Mouse (Mus musculus): ENCODE measurements at regions not wholly inside any gene's neighbourhood (a gene's known extent, or its start where the extent isn't known, plus 50 kb on each side); places are given as distances from the start of the nearest gene placed in this dataset.
"Not testable (repeated sequence)": the region's sequence is repeated elsewhere in the genome, so short reads cannot be mapped to it uniquely, and the experiment has no call there.

DNA sequence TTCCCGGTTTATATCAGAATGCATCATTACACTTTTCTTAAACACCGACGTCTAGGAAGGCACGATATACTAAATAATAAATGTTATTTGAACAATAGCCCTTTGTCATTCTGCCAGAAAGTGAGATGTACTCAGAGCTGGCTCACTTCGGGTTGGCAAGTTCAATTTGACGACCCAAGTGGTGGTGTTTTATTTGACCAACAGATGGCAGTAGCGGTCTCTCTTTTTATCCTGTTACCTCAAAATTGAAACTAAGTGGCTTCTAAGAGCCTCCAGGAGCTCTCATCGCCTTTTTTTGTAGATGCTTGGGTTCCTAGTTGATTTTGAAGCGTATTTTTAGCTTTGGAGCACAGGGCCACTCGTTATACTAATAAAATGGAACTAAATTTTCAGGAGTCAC, 66.7 kb upstream of the Chmp2b start:
- DNase-seq (ENCODE audit: extremely low read depth, low read depth), result peak; percentile 66

DNA sequence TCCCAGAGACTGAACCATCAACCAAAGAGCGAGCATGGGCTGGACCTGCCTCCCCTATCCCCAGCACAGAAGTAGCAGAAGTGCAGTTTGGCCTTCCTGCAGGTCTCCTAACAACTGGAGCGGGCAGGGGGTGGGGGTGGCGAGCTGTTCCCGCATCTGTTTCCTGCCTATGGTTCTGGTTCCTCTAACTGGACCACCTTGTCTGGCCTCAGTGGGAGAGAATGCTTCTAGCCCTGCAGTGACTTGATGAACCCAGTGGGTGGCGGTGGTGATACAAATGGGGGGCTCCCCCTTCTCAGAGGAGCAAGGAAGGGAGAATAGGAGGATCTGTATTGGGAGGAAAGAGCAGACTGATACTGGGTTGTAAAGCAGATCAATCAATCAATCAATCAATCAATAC, 69.2 kb upstream of the Chmp2b start:
- no peak for DNase-seq (ENCODE audit: extremely low read depth, low read depth)

- not testable (repeated sequence) for DNase-seq (ENCODE audit: extremely low read depth, low read depth)
These were observed 84.2 kb upstream of the Chmp2b start for GRCm38 (mm10) chr16:65646741-65647140.

DNA sequence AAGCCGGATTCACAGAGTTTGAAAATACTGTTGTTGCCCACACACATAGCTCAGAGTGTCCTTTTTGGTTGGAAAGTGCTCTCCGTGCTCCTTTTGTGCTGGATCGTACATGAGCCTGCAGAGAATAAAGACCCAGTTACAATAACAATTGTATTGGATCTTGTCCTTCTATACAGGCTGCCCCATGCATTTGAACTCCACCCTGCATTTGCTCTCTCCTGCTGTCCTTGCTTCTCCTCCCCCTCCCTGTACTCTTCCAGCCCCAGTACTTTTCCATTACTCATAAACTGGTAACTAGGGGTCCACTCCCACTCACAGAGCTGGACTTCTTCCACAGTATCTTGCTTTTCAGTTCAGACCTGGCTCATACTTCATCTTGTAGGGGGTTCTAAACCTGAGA, 86.5 kb upstream of the Chmp2b start:
- DNase-seq (ENCODE audit: extremely low read depth, low read depth), result no peak

DNA sequence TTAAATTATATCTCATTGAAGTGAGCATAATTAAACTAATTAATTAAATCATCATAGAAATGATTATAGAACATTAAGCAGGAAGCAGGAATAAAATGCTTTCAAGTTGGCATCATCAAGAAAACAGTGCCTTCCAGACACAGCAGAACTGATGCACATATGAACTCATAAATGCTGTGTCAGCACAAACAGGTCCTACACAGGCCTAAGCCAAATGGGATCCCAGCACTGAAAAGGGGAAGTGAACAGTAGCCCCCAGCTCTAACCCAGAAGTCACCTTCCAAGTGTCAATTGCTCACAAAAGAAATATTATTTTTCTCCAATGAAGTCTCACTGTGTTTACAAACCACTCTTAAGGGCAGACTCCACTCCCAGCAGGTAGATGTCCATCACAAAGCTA, 93.0 kb upstream of the Chmp2b start:
- peak; percentile 5 for DNase-seq (ENCODE audit: extremely low read depth, low read depth)

- no peak for DNase-seq (ENCODE audit: extremely low read depth, low read depth)
These were observed 95.3 kb upstream of the Chmp2b start for GRCm38 (mm10) chr16:65657829-65658228.

DNA sequence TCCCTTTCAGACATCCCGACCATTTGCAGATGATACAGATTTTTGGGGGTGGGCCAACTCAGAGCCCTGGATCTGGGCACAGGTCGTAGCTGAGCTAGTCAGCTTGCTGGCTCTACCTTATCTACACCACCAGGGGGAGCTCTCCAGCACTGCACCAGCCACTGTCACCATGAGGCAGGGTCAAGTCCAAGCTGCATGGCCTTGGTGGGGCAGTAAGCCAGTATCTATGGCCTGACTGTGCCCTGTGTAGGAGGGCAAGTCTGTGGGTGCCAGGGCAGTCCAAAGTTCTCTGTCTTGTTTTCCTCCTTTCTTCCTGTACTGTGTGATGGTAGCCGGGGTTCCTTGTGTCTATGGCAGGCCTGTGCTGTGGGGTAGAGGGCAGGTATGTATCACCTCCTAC, 102.3 kb upstream of the Chmp2b start:
- DNase-seq (ENCODE audit: extremely low read depth, low read depth), result peak; percentile 15

DNA sequence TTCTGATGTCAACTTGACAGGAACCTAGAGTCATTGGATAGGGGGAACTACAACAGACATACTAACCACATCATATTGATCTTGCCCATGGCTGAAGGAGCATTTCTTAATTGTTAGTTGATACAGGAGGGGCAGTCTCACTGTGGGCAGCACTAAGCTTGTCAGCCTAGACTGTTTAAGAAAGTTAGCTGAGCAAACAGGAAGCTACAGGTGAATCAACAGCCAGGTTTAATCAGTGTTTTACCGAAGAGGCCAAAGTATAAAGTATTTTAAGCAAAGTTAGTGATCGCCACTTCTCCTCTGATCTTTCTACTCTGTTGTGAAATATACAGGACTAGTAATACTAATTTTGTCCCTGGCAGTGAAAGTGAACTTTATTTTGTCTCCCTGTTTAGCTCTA, 109.6 kb upstream of the Chmp2b start:
- no peak for DNase-seq (ENCODE audit: extremely low read depth, low read depth)

DNA sequence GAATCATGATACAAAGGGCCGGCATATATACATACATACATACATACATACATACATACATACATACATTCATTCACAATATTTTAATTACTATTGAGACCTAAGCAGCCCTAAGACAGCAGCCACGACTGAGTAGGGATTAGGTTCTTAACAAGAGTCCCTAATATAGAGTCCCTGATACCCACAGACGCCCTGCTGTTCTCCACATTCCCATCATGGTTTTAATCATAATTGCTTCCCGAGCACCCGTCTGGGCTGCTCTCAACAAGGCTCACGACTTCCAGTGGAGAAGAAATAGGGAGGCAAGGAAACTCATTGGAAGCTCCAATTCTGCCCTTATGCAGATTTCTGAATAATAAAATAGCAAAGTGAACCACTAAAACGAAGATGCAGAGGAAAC, 120.6 kb upstream of the Chmp2b start:
- DNase-seq (ENCODE audit: extremely low read depth, low read depth), result no peak

DNA sequence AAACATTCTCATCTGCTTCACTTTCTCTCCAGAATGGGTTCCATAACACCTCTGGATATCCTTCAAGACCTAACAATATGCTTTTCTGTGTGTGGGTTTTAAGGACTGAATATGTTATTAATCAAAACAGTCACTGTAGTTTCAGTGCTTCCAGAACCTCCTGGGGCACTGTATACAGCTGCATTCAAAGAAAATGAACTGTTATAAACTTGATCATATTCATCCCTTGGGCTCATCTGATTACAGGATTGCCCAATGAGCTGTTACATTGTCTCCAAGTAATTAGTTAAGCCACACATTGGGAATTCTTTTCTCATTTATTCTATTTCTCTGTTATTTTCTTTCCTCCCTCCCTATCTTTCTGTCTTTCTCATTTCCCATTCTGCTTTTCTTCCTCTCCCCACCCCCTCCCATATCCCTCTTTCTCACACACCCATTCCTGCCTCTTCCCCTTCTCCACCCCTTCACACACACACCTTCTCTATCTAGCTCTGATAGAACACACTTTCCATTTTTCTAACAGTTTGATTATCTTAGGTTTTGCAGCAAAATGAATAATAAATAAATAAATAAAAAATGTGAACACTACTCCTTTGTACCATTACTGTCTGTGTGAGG, 121.3 kb upstream of the Chmp2b start:
- no peak for DNase-seq (ENCODE audit: extremely low read depth, low read depth)

DNA sequence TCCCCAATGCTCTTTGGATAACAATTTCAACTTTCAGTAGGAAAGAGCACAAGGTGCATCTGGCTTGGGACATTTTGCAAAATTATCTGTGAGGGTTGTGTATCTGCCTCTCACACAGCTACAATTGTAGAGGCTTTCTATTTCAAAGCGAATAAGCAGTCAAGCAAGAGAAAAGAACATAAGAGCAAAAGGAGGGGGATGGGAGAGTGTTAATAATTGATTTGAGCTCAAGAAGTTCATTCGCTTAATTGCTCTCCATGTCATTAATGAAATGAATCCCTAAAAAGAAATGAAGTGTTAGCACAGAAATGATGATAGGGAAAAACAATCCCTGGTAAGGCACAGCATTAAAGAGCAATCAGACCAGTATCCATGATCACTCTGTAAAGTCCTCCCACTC, 121.4 kb upstream of the Vgll3 start:
- no peak for DNase-seq (ENCODE audit: extremely low read depth, low read depth)

DNA sequence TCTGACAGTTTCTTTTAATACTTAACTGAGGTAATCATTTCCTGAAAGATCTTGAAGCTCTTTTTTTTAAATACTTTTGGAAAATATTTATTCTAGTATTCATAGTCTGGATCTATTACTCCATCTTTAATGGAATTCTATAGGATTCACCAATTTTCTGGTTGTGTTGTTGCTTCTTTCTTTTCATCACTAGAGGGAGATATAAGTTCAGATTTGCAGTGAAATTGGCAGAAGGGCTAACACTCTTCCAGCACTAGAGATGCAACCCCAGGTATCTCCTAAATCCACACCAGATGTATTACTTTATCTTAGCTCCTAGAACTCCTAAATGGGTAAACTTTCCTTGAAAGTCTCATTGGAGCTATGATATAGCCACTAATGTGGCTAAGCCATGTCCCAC, 99.4 kb upstream of the Vgll3 start:
- no peak for DNase-seq (ENCODE audit: extremely low read depth, low read depth)

GRCm38 (mm10) chr16:65718791-65719472, 96.1 kb upstream of the Vgll3 start:
- DNase-seq (ENCODE audit: extremely low read depth, low read depth), result no peak

DNA sequence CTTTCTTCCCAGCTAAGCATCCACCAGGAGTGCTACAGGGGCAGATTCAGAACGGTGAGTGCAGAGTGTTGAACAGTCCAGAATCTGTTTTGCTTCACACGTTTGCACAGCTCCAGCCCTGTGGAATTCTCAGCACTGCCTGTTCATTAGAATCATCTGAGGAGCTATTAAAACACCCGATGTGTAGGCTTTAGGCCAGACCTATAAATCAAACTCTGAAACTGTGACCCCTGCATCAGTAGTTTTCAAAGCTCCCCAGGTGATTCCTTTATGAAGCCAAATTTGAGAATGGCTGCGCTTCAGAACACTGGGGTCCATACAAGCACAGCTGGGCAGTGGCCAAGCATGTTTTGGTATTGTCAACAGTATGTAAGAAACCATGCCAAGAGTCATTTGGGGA, 94.1 kb upstream of the Vgll3 start:
- no peak for DNase-seq (ENCODE audit: extremely low read depth, low read depth)

- no peak for DNase-seq (ENCODE audit: extremely low read depth, low read depth)
These were observed 89.3 kb upstream of the Vgll3 start for GRCm38 (mm10) chr16:65725559-65726269.

GRCm38 (mm10) chr16:65726289-65726688, 88.8 kb upstream of the Vgll3 start:
- no peak for DNase-seq (ENCODE audit: extremely low read depth, low read depth)

- no peak for DNase-seq (ENCODE audit: extremely low read depth, low read depth)
These were observed 85.7 kb upstream of the Vgll3 start for GRCm38 (mm10) chr16:65729322-65729721.

- no peak for DNase-seq (ENCODE audit: extremely low read depth, low read depth)
These were observed 75.4 kb upstream of the Vgll3 start for GRCm38 (mm10) chr16:65739652-65740051.

GRCm38 (mm10) chr16:65742951-65743350, 72.1 kb upstream of the Vgll3 start:
- no peak for DNase-seq (ENCODE audit: extremely low read depth, low read depth)

DNA sequence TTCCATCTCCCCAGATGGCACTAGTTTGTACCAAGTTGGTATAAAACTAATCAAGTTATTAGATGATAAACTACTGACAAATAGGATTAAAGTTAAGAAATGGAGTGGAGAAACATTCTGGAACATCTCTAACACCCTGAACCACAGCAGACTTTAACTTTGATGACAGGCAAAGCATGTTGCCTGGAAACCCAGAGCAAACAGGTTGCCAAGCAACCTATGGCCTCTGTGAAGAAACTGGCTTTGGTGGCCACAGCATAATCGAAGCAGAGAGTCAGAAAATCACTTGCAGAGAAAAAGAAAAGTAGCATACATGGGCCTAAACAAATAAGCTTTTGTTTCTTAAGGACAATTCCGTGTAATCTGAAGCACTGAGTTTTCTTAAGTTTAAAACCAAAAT, 59.4 kb upstream of the Vgll3 start:
- no peak for DNase-seq (ENCODE audit: extremely low read depth, low read depth)
